Mouse (Mus musculus): ENCODE measurements around the gene Vars2. TPM values are rescaled to one million over a fixed set of nuclear protein-coding genes. Genes with fewer than 3 reads are reported as not detected.

Vars2 gene
- polyA plus RNA-seq, 1 experiment, result 171 TPM

DNA sequence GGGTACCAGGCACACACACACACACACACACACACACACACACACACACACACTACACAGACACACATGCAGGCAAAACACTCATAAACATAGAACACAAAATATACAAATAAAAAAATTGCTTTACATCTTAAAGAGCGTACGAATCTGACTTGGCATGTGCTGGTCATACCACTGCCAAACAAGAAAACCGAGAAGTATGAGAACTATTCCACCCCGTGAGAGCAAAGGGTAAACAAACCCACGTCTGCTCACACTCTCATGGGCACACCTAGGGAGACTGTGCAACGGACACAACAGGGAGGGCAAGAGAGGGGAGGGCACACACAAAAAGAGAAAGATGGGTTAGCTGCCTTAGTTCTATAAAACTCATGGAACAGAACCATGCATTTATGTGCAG lies 29.3 kb upstream of the Vars2 start:
- H3K27me3 ChIP-seq (ENCODE audit: control insufficient read depth, insufficient read depth, low read length), result peaks cover 18% of the 10 kb centered on the region; the same call in 1 of the 2 replicates
- H3K4me1 ChIP-seq (replicated peaks; ENCODE audit: control insufficient read depth, insufficient read depth, low read length), result peaks cover 18% of the 10 kb centered on the region
- H3K36me3 ChIP-seq (ENCODE audit: control insufficient read depth, insufficient read depth, low read length), result no peaks in the 10 kb centered on the region
- H3K27ac ChIP-seq (ENCODE audit: control insufficient read depth, insufficient read depth, low read length), result no peak overlapping the region
- no peak overlapping the region for H3K4me3 ChIP-seq (ENCODE audit: control insufficient read depth, insufficient read depth, low read length)
- TF ChIP-seq POLR2A (IDR thresholded peaks at IDR 0.05; ENCODE audit: control insufficient read depth, extremely low read depth, insufficient read depth, low read length, poor library complexity), result no peak
- TF ChIP-seq CTCF (IDR thresholded peaks at IDR 0.05; ENCODE audit: borderline replicate concordance, control insufficient read depth, extremely low read depth, insufficient read depth, low read length, poor library complexity), result no peak
- 71% methylated on average over 6 of the region's 6 CpGs for WGBS
- DNase-seq, result no peak

DNA sequence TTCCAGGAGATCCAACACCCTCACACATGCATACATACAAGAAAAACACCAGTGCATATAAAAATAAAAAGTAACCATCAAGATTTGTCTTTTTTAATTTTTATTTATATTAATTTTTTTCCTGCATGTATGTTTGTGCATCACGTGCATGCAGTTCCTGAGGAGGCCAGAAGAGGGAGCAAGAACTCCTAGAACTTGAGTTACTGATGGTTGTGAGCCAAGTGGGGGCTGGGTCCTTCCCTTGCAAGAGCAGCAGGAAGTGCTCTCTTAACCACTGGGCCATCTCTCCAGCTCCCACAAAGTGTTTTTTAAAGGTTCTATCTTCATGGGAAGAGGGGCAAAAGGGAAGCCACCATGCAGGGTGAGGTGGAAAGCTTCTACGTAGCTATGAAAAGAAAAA lies 27.9 kb upstream of the Vars2 start:
- TF ChIP-seq POLR2A (IDR thresholded peaks at IDR 0.05; ENCODE audit: control insufficient read depth, extremely low read depth, insufficient read depth, low read length, poor library complexity) (no peak), CTCF (IDR thresholded peaks at IDR 0.05; ENCODE audit: borderline replicate concordance, control insufficient read depth, extremely low read depth, insufficient read depth, low read length, poor library complexity) (no peak)
- WGBS, result 92% methylated on average over 2 of the region's 2 CpGs
- Histone ChIP-seq H3K4me1 (replicated peaks; ENCODE audit: control insufficient read depth, insufficient read depth, low read length) (peaks cover 8% of the 10 kb centered on the region), H3K36me3 (ENCODE audit: control insufficient read depth, insufficient read depth, low read length) (no peaks in the 10 kb centered on the region), H3K4me3 (ENCODE audit: control insufficient read depth, insufficient read depth, low read length) (no peak overlapping the region), H3K27me3 (ENCODE audit: control insufficient read depth, insufficient read depth, low read length) (peaks cover 7% of the 10 kb centered on the region; the same call in 1 of the 2 replicates), H3K27ac (ENCODE audit: control insufficient read depth, insufficient read depth, low read length) (no peak overlapping the region)
- DNase-seq, result no peak

DNA sequence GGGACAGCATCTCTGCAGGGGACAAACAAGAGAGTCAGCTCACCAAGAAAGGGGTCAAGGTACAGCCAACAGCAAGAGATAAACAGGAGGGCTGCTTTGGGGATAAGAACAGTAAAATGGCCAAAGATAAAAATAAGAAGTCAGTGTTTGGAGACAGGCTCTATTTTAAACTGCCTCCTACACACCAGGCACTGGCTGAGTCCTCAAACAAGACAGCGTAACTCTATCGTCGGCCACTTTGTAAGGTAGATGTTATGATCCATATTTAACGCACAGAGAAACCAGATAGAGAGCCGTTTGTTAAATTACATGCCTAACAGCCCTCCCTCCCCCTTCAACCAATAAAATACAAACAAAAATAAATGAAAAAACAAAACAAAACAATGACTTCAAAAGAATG lies 26.5 kb upstream of the Vars2 start:
- Histone ChIP-seq H3K4me3 (ENCODE audit: control insufficient read depth, insufficient read depth, low read length) (no peak overlapping the region), H3K36me3 (ENCODE audit: control insufficient read depth, insufficient read depth, low read length) (no peaks in the 10 kb centered on the region), H3K4me1 (replicated peaks; ENCODE audit: control insufficient read depth, insufficient read depth, low read length) (peaks cover under 1% of the 10 kb centered on the region; the same call in 1 of the 2 replicates), H3K27ac (ENCODE audit: control insufficient read depth, insufficient read depth, low read length) (no peak overlapping the region), H3K27me3 (ENCODE audit: control insufficient read depth, insufficient read depth, low read length) (peaks cover 7% of the 10 kb centered on the region; the same call in 1 of the 2 replicates)
- 92% methylated on average over 5 of the region's 5 CpGs for WGBS
- no peak for TF ChIP-seq CTCF (IDR thresholded peaks at IDR 0.05; ENCODE audit: borderline replicate concordance, control insufficient read depth, extremely low read depth, insufficient read depth, low read length, poor library complexity)
- no peak for TF ChIP-seq POLR2A (IDR thresholded peaks at IDR 0.05; ENCODE audit: control insufficient read depth, extremely low read depth, insufficient read depth, low read length, poor library complexity)
- no peak for DNase-seq

DNA sequence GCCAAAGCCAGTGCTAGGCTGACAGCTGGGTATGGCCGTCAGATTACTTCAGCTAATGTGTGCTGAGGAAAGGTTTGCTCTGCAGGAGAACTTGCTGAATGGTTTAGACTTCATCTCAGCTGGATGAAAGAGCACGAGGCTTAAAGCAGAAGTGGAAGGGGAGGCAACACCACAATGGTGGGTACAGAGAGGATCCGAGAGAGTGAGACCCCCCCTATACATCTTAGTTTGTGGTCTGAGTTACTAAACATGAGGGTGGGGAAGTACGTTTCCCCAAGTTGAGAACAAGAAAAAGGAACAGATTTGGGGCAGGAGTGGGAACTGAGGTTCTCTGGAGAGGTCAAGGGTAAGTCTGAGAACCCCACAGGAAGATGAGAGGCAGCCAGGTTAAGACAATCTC lies 25.0 kb upstream of the Vars2 start:
- Histone ChIP-seq H3K27ac (ENCODE audit: control insufficient read depth, insufficient read depth, low read length) (no peak overlapping the region), H3K4me3 (ENCODE audit: control insufficient read depth, insufficient read depth, low read length) (no peak overlapping the region), H3K4me1 (replicated peaks; ENCODE audit: control insufficient read depth, insufficient read depth, low read length) (peaks cover 5% of the 10 kb centered on the region; the same call in 1 of the 2 replicates), H3K27me3 (ENCODE audit: control insufficient read depth, insufficient read depth, low read length) (peaks cover 3% of the 10 kb centered on the region; the same call in 1 of the 2 replicates), H3K36me3 (ENCODE audit: control insufficient read depth, insufficient read depth, low read length) (no peaks in the 10 kb centered on the region)
- TF ChIP-seq POLR2A (IDR thresholded peaks at IDR 0.05; ENCODE audit: control insufficient read depth, extremely low read depth, insufficient read depth, low read length, poor library complexity) (no peak), CTCF (IDR thresholded peaks at IDR 0.05; ENCODE audit: borderline replicate concordance, control insufficient read depth, extremely low read depth, insufficient read depth, low read length, poor library complexity) (no peak)
- WGBS, result 9% methylated on average over 4 of the region's 4 CpGs
- no peak for DNase-seq

DNA sequence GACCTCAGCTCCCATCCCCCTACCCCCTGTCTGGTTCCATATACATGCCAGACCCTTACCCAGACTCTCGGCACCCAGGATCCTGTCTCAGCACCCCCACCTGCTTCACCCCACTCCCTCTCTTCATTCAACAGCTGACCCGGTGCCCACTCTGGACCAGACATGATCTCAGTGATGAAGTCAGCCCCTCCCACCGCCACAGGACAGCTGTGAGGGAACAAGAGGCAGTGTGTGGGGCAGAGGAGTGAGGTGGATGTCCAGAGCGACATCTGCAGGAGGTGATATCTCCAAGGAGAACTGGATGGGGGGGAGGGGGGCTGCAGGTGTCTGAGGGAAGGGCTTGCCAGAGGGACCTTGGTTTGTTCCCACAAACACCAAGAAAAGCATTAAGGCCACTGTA lies 24.4 kb upstream of the Vars2 start:
- H3K27me3 ChIP-seq (ENCODE audit: control insufficient read depth, insufficient read depth, low read length), result no peaks in the 10 kb centered on the region; the same call in 1 of the 2 replicates
- no peak overlapping the region for H3K27ac ChIP-seq (ENCODE audit: control insufficient read depth, insufficient read depth, low read length)
- no peaks in the 10 kb centered on the region for H3K36me3 ChIP-seq (ENCODE audit: control insufficient read depth, insufficient read depth, low read length)

DNA sequence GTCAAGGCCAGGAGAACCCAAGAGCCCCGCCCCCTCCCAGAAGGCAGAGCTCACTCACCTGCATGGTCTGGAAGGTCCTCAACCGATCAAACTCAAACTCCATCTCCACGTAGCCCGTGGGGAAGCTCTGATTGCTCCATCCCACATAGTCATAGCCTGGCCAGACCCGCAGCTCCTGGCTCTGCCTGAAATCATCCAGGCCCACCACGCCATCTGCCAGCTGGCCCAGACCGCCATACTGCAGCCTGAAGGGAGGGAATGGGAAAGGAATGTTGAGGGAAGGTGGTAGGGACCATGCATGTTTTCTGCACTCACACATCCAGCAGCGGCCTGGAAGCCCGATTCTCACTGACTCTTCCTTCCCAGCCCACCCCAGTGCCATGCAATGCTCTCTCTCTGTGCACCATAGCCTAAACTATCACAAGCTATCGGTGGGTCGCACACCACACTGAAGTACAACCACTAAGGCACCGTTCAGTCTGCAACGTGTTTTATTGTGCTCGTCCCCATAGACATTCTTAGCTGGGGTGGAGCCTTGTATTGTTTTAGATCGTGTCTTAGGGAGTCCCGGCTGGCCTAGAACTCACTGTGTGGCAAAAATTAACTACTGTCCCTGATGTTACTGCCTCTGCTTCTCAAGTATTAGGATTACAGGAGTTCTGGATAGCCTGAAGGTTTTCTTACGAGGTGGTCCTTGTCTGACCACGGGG lies 22.7 kb upstream of the Vars2 start:
- Histone ChIP-seq H3K27ac (ENCODE audit: control insufficient read depth, insufficient read depth, low read length) (no peak overlapping the region), H3K27me3 (ENCODE audit: control insufficient read depth, insufficient read depth, low read length) (no peaks in the 10 kb centered on the region; the same call in 1 of the 2 replicates), H3K4me1 (replicated peaks; ENCODE audit: control insufficient read depth, insufficient read depth, low read length) (peaks cover 7% of the 10 kb centered on the region; the same call in 1 of the 2 replicates), H3K4me3 (ENCODE audit: control insufficient read depth, insufficient read depth, low read length) (no peak overlapping the region), H3K36me3 (ENCODE audit: control insufficient read depth, insufficient read depth, low read length) (no peaks in the 10 kb centered on the region)
- 94% methylated on average over 18 of the region's 18 CpGs for WGBS
- TF ChIP-seq POLR2A (IDR thresholded peaks at IDR 0.05; ENCODE audit: control insufficient read depth, extremely low read depth, insufficient read depth, low read length, poor library complexity) (no peak), CTCF (IDR thresholded peaks at IDR 0.05; ENCODE audit: borderline replicate concordance, control insufficient read depth, extremely low read depth, insufficient read depth, low read length, poor library complexity) (no peak)
- no peak for DNase-seq

More for the DNA sequence above, 24.4 kb upstream of the Vars2 start:
- no peak for DNase-seq
- Histone ChIP-seq H3K4me3 (ENCODE audit: control insufficient read depth, insufficient read depth, low read length) (no peak overlapping the region), H3K4me1 (replicated peaks; ENCODE audit: control insufficient read depth, insufficient read depth, low read length) (peaks cover 5% of the 10 kb centered on the region; the same call in 1 of the 2 replicates)
- WGBS, result 65% methylated on average over 4 of the region's 4 CpGs
- TF ChIP-seq CTCF (IDR thresholded peaks at IDR 0.05; ENCODE audit: borderline replicate concordance, control insufficient read depth, extremely low read depth, insufficient read depth, low read length, poor library complexity) (no peak), POLR2A (IDR thresholded peaks at IDR 0.05; ENCODE audit: control insufficient read depth, extremely low read depth, insufficient read depth, low read length, poor library complexity) (no peak)
